Mouse (Mus musculus): ENCODE data around the gene Alg12.

Alg12 gene

DNA sequence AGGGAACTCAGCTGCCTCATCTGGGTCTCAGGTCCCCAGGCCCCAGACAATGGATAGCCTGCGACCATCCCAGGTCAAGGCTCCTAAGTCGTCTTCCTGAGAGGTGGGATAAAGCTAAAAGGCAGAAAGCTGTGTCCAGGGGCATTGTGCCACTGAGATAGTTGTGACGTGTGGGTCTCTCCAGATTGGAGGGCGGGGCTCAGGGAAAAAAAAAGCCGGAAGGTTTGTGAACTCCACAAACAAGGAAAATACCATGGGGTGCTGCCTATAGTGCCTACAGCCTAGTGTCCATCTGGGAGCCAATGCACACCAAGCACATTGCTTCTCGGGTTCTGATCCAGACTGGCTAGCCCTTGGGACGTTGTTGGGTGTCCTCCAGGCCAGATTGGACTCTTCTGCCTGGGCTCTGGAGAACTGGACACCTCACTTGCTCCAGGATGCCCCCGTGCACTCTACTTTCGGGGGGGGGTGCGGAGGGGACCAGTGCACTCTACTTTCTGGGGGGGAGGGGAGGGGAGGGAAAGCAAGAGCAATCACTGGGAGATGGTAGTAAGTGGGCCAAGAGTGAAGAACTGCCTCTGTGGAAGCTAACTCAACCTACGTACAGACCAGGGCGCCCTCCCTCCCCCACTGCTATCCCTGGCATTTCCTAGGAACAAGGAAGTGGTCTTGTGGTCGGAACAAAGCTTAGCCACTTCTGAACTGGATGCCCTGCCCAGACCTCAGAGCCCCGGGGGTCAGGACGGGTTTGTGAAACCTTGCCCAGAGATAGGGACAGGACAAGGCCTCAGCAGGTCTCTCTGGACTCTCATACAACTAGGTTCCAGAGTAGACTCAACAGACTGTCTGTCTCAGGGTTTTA, 36.1 kb upstream of the Alg12 start:
- DNase-seq, result no peak

GRCm38 (mm10) chr15:88854119-88854968, 35.2 kb upstream of the Alg12 start:
- DNase-seq, result no peak

DNA sequence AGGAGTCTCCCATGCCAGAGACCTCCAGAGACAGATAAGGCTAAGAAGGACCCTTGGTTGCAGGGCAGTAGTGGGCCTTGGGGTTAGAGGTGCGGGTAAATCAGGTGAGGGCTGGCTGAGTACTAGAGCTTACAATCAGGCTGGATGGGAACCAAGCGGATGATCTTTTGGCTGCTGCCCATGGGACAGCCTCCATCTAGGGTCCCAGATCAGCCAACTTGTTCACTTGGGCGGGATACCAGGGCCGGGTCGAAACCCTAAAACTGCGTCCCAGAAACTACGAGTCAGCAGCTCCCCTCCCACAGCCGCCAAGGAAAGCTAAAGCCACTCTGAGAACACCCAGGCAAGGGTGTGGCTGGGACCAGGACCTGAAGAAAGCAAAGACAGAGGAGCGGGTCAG, 34.0 kb upstream of the Alg12 start:
- no peak for DNase-seq

GRCm38 (mm10) chr15:88851507-88852149, 32.5 kb upstream of the Alg12 start:
- DNase-seq, result no peak

DNA sequence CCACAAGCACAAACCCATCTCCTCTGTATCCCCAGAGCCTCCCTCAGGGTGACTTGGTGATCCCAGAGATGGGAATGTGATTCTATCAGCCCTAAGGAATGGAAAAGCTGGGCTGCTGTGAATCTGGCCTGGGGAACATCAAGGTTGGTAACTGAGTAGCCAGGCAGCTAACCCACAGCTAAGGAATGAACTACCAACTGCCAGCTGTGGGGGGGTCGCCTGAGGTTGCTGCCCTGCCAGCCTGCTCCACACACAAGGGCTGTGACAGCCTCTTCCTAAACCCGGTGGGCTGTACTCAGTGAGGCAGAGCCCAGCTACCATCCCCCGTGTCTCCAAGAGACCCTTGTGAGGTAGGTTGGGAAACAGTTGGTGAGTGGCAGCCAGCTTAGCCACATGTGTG, 32.0 kb upstream of the Alg12 start:
- DNase-seq, result no peak

DNA sequence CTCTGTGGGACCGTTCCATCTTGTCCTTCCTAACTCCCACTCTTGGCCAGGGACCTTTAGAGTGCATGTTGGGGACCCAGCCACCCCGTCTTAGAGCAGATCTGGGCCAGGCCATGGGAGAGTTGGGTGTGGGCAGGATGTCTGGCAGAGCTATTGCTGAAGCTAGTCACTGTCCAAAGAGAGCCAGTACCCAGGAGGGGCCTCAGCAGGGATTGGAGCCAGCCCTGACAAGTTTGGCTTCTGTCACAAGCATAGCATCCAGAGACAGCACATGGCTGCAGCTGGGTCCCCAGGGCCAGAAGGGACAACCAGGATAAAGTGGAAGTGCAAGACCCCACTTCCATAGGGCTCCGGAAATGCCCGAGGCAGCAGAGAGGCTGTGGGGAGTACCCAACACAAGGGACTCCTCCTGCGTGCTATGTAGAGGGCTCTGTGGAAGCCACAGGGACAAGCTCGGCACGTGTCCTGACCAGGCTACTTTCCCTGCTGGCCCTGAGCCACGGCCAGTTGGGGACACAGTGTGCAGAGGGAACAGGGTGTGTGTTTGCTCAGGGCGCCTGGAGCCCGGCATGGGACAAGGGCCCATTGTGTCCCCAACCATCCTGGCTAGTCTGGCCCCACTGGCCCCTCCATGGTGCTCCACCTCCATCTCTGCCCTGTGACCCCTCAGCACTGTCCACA, 31.2 kb upstream of the Alg12 start:
- DNase-seq, result no peak

DNA sequence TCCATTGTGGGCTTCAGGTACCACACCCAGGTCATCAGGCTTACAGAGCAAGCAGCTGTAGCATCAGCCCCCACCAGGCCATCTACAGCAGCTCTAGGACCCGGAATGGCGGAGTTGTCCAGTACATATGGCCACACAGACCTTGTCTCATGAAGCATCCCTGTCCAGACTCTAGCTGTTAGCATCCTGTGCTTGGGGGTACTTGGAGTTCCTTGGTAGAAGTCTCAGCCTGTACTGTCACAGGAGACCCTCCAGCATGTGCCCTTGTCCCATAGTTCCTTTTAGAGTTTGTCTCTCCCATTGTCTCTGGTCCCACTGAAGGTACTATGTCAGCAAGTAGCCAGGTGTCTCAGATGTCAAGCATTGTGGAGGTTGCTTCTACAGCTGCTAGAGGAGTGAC, 30.5 kb upstream of the Alg12 start:
- DNase-seq, result no peak

DNA sequence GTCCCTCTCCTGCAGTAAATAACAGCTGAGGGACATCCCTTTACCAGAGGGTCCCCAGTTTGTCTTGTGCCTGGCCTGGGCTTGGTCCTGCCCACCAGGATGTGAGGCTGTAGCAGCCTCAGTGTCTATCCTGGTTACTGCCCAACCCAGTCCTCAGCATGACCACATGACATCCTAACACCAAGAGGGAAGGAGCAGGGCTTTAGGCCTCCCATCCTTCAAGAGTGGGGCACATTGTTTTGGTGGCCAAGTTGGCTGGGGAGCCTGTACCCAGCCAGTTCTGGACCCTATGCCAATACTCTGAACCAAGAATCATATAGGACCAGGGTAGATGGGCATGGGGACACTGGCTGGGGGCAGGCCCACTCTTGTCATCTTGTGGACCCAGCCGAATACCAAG, 29.5 kb upstream of the Alg12 start:
- DNase-seq, result no peak

DNA sequence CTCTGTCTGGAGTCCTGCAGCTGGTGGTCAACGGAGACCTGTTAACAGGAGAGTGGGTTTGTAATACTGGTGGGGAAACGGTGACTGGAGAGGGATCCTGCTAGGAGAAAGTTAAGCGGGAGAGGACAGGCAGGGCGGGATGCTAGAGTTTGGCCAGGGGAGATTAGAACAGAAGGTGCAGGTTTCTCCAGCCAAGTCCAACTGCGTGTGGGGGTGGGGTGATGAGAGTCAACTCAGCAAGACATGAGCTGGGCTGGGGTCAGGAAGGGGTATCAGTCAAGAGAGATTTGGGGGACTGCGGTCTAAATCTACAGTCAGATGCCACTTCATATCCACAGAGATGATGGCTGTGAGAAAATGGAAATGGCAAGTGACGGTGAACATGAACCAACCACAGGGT, 25.8 kb upstream of the Alg12 start:
- no peak for DNase-seq

DNA sequence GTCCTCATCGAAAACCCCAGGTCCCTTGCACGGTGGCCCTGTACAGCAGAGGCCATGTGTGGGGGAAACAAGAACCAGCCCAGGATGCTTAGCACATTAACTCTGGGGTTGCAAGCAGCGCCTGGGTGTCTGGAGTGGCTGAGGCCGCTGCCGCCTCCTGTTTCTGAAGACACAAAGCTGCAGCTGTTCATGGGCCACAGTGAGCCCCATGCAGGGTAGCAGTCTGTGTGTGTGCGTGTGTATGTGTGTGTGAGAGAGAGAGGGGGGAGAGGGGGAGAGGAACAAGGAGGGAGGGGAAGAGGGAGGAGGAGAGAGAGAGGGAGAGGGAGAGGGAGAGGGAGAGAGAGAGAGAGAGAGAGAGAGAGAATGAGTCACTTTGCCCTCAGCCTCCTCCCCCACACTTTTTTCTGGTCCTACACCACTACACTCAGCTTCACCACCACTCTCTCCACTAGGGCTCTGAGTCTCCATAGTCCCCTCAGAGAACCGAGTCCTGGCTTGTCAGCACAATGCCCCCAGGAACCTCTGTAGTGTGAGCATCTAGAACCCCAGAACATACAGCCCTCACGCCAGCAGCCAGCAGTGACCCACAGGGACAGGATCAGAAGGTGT, 24.5 kb upstream of the Alg12 start:
- DNase-seq, result peak; percentile 59

DNA sequence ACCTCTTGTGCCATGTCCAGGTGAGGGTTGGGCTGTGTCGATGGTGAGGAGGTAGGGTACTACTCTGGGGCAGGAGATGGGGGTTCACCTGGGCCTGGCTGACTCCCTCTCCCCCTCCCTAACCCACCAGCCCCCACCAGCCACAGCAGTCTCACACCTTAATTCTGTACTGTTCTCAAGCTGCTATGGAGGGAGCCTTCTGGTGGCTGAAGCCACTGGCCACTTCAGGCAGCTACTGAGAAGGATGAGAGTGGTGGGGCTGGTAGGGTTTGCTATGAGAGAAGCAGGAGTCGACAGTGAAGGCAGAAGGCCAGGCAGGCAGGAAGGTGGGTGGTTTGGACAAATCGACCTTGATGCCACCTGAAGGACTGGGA, 23.2 kb upstream of the Alg12 start:
- no peak for DNase-seq

DNA sequence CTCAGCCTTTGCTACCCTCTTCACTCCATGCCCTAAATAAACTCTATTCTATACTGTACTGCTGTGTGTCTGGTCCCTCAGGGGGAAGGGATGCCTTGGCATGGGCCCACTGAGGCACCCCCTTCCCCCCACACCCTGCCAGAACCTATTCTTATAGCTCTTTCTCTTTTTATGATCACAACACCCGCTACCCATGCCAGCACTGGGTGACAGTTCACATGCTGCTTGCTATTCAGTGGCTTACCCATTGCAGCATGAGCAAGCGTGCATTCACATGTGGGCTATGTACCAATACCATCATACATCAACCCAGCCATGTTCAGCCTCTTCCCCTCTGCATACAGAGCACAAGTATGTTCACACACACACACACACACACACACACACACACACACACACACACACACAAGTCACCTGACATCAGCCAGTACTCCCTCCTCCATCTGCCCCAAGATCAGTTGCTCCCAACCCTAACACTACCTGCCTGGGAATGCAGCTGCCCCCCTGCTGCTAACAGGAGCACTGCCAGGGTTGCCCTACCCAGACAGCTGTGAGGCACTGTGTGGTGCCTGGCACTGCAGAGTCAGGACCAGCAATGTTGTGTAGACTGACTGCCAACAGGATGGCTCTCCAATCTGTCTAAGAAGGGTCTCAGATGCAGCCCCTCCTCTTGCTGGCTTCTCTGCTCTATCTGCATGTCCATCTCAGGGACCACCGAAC, 22.6 kb upstream of the Alg12 start:
- DNase-seq, result no peak

- DNase-seq, result no peak
Measured at GRCm38 (mm10) chr15:88841160-88841559, 22.0 kb upstream of the Alg12 start.

DNA sequence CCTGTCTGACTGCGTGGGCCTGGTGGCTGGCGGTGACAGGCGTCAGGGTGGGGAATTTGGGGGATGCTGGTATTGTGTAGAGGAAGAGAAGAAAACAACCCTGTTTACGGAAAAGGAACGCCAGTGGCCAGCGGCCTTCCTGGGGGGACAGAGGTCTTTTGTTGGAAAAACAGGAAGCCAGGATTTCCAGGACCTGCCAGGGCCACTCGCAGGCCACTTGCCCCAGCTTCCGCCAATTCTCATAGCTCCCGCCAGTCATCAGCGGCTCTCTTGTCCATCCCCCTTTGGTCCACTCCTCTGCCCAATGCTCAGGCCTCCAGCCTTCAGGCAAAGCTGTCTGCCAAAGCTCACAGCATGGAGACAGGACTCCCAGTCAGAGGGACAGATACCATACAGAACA, 21.0 kb upstream of the Alg12 start:
- DNase-seq, result no peak

- DNase-seq, result no peak
Measured at GRCm38 (mm10) chr15:88839271-88839670, 20.2 kb upstream of the Alg12 start.

GRCm38 (mm10) chr15:88837977-88838376, 18.9 kb upstream of the Alg12 start:
- no peak for DNase-seq

- peak; percentile 53 for DNase-seq
Measured at GRCm38 (mm10) chr15:88837199-88837932, 18.2 kb upstream of the Alg12 start.

- DNase-seq, result no peak
Measured at GRCm38 (mm10) chr15:88836571-88836970, 17.5 kb upstream of the Alg12 start.

DNA sequence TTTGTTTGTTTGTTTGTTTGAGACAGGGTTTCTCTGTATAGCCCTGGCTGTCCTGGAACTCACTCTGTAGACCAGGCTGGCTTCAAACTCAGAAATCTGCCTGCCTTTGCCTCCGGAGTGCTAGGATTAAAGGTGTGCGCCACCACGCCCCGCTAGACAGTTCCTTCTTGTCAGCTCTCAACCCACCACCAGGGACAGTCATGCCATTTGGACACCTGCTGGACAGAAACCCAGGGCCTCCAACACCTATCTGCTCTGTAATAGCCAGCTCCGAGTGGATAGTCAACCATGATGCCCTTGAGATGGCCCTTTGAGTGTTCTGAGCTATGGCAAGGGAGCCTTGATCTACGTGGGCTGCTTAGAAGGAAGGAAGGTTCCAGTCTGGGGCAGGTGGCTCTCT, 16.9 kb upstream of the Alg12 start:
- no peak for DNase-seq

DNA sequence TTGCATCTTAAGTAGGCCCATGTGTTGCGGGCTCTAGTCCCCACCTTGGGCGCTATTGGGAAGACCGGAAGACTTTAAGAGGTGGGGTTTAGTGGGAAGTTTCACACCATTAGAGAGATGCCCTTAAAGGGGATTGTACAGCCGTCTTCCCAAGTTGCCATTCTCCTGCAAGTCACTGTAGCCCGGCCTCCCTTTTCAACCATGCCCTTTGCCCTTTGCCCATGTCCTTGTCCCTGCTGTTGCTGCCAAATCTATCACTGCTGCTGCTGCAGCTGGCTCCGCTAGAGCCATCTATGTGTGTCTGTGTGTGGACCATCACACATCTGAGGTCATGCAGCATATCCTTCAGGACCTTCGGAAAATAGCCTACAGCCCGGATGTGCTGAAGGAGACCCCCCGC, 13.4 kb upstream of the Alg12 start:
- DNase-seq, result no peak

DNA sequence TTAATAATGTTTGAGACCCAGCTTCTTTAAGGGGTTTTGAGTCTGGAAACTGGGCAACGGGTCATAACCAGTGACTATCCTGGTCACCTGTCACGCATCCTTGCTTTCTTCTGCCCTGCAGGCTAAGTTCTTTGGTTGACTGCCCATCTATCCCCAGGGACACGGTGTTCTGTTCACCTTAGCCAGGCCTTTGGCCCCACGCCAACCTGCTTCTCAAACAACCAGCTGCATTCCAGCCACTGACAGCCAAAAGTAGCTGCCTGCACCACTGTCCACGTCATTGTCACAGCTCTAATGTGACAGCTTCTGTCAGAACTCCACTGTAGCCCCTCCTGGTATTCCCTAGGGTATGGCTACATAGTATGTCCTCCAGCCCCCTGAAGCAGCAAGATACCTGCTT, 12.4 kb upstream of the Alg12 start:
- DNase-seq, result no peak

Measured in thymus, postnatal 4 days (tissue).